Mouse (Mus musculus): ENCODE measurements around the gene Pbx3.

Gene Pbx3

GRCm38 (mm10) chr2:34372305-34373301 is at the start of gene Pbx3:
Gene Pbx3 (minus strand): TSS chr2:34373142.
- peak; percentile 98 for DNase-seq (ENCODE audit: low read depth)

- peak; percentile 41 for DNase-seq (ENCODE audit: low read depth)
These were observed 47.3 kb upstream of the Pbx3 start for GRCm38 (mm10) chr2:34420256-34420655.

GRCm38 (mm10) chr2:34409741-34410340 is 36.9 kb upstream of the Pbx3 start:
- peak; percentile 17 for DNase-seq (ENCODE audit: low read depth)

GRCm38 (mm10) chr2:34408341-34408740 is 35.4 kb upstream of the Pbx3 start:
- DNase-seq (ENCODE audit: low read depth) = no peak

DNA sequence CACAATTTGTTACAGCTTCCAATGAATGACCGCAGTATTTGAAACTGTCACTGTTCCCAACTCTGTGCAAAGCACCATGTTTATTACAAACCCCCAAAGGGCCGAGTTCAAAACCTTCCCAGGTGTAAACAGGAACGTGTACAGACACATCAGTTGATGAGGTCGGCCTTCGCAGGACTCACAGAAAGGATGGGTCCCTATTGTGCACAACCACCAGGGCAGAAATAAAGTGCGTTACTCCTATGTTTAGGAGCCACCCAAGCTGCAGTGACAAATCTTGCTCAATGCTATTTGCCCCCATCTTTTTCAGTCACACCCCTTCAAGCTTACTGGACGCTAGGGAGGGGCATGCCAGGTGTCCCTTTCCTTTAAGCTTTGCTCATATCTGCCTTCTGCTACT is 34.7 kb upstream of the Pbx3 start:
- DNase-seq (ENCODE audit: low read depth) = no peak

GRCm38 (mm10) chr2:34406601-34407464 is 33.9 kb upstream of the Pbx3 start, which contains the start of gene Mapkap1:
Gene Mapkap1 (plus strand): TSS chr2:34406771.
- peak; percentile 98 for DNase-seq (ENCODE audit: low read depth)

- DNase-seq (ENCODE audit: low read depth) = no peak
These were observed 26.6 kb upstream of the Pbx3 start for GRCm38 (mm10) chr2:34399535-34399934.

GRCm38 (mm10) chr2:34378930-34379329 is 6.0 kb upstream of the Pbx3 start:
- DNase-seq (ENCODE audit: low read depth) = no peak

DNA sequence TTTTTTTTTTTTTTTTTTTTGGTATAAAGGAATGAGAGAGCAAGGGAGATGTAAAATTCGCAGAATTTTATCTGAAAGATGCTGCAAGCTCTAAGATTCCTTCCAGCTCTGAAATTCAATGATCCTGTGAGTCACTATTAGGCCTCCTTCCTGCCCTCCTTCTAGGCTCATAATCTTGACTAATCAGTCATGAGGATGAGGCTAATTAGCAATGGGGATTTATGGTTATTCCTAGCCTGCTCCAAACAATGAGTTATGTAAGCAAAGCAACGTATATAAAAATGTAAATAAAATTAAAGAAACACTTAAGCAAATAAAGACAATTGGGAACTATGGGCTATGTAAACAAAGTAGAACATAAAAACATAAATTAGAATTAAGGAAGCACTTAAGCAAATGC is 1.4 kb upstream of the Pbx3 start:
- no peak for DNase-seq (ENCODE audit: low read depth)

- DNase-seq (ENCODE audit: low read depth) = no peak
These were observed 944 bp upstream of the Pbx3 start for GRCm38 (mm10) chr2:34373886-34374285.

- DNase-seq (ENCODE audit: low read depth) = peak; percentile 78
These were observed 1.3 kb downstream of the Pbx3 start for GRCm38 (mm10) chr2:34371441-34372304.

DNA sequence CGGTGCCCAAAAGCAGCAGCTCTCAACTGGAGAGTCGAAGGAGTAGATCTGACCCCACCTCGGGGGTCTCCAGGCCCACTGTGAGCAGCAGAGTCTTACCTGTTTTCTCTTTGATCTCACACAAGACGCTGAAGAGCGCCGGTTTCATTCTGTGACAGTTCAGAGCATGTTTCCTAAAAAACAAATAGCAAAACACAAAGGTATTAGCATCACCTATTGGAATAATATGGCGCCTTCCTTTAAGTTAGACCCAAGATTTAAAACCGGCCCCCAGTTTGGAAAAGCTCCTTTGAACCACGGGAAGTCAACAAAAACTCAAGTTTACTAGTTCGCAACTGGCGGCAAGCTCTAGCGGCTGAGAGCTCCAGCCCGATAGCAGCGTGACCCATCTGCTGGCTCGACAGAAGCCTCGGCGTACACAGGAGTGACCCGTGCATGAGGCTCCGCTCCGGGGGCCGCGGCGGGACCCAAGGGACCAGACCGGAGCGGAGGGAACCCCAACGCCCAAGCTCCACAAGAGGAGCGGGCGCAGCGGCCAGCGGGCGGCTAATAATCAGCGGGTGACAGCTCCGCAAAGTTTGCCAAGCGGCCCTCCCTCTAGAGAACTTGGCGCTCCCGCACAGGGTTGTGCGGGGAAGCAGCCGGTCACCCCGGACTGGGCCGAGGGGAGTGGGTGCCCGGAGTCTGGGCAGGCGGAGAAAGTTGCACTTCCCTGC is 2.1 kb downstream of the Pbx3 start:
- peak; percentile 59 for DNase-seq (ENCODE audit: low read depth)

DNA sequence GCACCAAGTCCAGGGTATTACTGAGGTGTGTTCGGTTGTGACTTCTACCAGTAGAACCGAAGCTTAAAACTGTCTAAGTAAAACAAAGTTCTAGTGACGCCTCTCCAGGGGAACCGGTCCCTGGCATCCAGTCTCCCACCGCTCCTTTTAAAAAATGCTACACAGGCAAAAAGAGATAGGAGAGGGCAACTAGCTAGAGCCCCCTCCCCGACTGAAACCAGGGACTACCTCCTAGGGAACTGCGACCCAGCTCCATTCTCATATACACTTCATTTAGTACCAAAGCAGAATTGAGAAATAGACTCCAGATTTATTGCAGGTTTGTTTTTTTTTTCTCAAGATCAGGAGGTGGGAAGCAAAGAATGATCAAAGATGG is 2.6 kb downstream of the Pbx3 start:
- DNase-seq (ENCODE audit: low read depth) = no peak

- no peak for DNase-seq (ENCODE audit: low read depth)
These were observed 4.5 kb downstream of the Pbx3 start for GRCm38 (mm10) chr2:34368396-34368795.

DNA sequence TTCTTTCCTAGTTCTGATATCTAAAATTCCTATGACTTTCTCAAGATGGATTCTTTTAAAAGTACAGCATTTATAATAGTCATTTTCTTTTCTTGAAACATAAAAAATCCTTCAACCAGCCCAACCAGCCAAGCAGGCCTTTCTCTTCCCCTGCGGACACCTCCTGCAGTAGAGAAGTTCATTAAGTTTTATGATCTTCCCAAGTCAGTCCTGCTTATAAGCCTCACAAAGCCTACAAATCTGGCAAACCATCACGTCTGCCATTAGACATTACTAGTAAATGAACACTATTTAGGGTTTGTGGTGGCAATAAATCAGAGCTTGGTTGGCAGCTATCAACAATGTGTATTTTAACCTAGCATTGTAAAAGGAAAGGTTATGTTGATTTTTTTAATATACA is 5.9 kb downstream of the Pbx3 start:
- DNase-seq (ENCODE audit: low read depth) = no peak

- DNase-seq (ENCODE audit: low read depth) = no peak
These were observed 9.3 kb downstream of the Pbx3 start for GRCm38 (mm10) chr2:34363678-34364077.

GRCm38 (mm10) chr2:34355801-34356211 is 17.1 kb downstream of the Pbx3 start:
- DNase-seq (ENCODE audit: low read depth) = peak; percentile 55

DNA sequence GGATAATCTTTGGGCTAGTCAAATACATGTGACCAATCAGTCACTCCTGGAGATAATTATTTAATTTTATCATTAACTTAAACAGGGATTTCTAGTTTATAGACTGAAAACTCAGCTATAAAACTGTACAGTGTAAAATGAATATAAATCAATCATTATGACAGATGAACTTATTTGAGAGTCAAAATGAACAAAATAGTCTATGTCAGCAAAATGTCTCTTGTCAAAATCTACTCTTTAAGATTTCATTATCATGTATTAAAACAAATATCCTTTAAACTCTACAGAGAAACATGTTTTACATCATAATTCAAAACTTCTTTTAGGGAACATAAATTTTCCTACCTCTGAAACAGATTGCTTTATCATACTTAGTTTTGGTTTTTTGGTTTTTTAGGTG is 20.9 kb downstream of the Pbx3 start:
- DNase-seq (ENCODE audit: low read depth) = no peak

- no peak for DNase-seq (ENCODE audit: low read depth)
These were observed 25.8 kb downstream of the Pbx3 start for GRCm38 (mm10) chr2:34347096-34347495.

GRCm38 (mm10) chr2:34298664-34299063 is 74.3 kb downstream of the Pbx3 start:
- DNase-seq (ENCODE audit: low read depth) = no peak

GRCm38 (mm10) chr2:34298202-34298601 is 74.7 kb downstream of the Pbx3 start:
- DNase-seq (ENCODE audit: low read depth) = no peak
